Mouse (Mus musculus): ENCODE results near the gene Ahctf1. TPM values are rescaled to one million over a fixed set of nuclear protein-coding genes. Genes with fewer than 3 reads are reported as not detected.

Ahctf1 gene
- 35.1 and 35.5 TPM in 2 replicates for polyA plus RNA-seq (2012; rRNA removed)

DNA sequence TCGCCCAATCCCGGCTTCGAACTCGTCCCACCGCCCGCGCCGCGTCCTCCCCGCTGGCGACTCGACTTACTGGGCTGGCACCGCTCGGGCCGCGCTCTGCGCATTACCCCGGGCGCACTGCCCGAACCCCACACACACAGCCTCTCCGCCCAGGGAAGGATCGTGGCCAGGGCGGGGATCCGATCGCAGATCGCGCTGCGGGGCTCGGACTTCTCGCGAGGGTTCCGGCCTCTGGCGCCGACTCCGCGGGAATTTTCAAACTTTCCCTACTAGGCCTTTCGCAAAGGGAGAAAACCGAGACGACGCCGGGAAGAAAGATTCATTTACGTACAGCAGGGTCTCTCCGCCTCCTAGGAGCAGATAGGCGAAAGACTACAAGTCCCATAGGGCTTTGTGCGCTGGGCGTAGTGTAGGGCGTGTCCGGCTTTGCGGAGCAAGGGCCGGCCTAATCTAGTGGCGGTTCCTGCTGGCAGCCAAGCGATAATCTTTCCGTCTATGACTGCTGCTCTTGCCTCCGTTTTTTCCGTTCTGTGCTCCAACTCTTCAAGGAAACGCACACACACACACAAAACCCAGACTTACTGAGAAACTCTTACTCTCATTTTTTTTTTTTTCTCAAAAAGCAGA lies at the start of gene Ahctf1:
TSS of gene Ahctf1 (minus strand) at position 168 of the 627 bp plus-strand sequence.

DNA sequence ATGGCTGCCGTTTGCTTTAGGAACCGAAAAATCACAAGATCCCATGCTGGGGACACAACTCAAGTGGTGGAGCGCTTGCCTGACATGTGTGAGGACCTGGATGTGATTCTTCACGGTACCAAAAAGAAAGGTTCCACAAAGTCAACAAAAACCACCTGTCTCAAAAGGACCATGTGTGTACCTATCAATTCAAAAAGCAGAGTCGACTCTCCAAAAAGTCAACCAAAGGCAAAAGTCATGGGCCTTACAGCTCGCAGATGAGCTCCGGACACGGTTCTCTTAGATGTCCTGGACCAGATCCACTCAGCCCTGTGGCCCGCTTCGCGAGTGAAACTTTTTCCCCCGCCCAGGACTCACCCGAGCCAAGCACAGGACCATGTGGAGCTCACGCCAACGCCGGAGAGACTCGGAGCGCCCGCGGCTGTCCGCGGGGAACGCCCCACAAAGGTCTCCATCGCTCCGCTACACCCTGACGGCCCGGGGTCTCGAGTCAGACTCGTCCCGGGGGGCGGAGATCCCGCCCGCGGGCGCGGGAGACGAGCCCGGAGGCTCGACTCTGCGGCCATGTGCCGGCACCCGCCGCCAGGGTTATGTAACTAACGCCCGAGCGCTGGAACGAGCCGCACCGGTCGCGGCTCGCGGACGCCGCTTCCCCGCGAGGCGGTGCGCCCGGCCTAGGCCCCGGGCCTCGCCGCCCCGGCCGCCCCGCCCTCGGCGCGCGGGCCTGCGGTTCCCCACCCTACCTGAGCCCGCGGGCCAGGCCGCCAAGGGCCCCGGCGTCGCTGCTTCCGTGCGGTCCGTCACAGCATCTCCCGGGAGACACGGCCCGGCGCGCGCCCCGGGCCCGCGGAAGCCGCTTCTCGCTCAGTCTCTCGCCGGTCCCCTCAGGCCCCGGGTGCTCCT lies 619 bp downstream of the Ahctf1 start, which contains the start of gene Gm10518:
TSS of gene Gm10518 (plus strand) at position 767 of the 903 bp plus-strand sequence.

DNA sequence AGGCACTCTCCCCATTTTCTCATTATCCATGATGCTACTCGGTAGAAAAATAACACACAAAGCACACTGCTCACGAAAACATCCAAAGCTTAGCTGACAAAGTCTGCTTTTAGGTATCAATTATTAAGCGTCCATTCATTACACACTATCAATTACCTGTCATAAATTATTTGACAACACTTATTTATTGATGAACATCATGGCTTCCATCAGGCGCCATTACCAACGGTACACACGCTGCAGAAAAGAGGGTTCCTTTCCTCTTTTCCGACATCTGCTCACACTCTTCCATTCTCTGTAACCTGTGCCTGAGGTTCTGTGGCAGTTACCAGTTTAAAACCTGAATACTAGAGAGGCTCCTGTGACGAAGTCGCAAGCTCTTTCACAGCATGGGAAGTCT lies 58.3 kb downstream of the Ahctf1 start, which contains the start of gene Kif28:
TSS of gene Kif28 (minus strand) at position 101 of the 400 bp plus-strand sequence.

Other genes with a start within 250 kb of the Ahctf1 start
- gene Sccpdh, start 135.5 kb downstream of the Ahctf1 start, polyA plus RNA-seq (2012; rRNA removed): 69.0 TPM in 2 replicates
- 0.05 and 0.08 TPM in 2 replicates for gene Kif28, start 58.4 kb downstream of the Ahctf1 start, polyA plus RNA-seq (2012; rRNA removed)
- gene Gm10518, start 304 bp downstream of the Ahctf1 start, polyA plus RNA-seq (2012; rRNA removed): not detected in 2 replicates
- 44.4 and 45.1 TPM in 2 replicates for gene Cdc42bpa, start 156.8 kb upstream of the Ahctf1 start, polyA plus RNA-seq (2012; rRNA removed)